Mouse (Mus musculus) urinary bladder, postnatal 25 days (tissue): Measurements from ENCODE around the gene Rasal2.

Source experiments
- DNase-seq: peaks from one replicate; pipeline ENCODE4 v3.0.0; 2022; ENCODE audit warnings: low spot score

Rasal2 gene

DNA sequence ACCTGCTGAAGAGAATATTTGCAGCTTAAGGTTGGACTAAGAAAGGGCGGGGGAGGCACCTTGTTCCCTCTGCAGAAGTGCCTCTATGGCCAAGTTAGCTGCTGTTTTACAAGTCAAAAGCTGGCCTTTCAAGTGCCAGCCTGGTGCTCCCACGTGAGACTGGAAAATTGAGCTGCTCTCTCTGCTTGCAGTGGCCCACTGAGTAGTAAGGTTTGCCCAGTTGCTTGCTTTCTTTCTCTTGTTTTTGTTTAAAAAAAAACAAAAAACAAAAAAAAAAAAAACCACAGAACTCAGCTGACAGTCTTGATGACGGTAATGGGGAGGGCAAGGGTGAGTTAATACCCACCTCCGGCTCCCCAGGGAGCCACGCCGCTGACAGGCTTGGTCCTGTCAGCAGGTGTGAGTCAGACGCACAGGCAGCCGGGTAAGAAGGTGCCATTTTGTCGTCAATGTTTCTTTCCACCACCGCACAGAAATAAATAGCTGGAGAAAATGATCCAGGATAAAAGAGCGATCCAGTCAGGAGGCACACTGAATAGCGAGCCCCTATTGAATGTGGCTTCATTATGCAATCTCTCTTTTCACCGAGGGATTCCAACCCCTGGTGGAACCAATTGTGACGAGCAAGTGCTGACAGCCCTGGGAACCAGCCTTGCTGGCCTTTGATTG, 27.7 kb upstream of the Rasal2 start:
- DNase-seq = no peak

DNA sequence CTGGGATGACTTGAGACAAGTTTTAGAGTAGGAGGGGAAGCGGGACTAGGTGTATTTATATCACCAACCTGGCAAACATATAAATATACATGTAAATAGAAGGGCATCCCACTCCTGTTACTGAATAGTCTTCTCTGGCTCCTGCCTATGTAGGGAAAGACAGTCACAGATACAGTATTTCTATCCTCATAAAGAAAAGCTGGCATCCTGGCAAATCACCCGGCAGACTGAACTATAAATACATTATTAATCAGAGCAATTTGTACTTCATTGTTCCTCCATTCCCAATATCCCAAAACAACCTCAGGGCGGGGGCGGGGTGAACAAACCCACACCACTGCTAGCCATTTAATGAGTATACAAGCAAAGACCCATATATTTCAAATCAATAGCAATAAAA, 26.7 kb upstream of the Rasal2 start:
- DNase-seq = no peak

DNA sequence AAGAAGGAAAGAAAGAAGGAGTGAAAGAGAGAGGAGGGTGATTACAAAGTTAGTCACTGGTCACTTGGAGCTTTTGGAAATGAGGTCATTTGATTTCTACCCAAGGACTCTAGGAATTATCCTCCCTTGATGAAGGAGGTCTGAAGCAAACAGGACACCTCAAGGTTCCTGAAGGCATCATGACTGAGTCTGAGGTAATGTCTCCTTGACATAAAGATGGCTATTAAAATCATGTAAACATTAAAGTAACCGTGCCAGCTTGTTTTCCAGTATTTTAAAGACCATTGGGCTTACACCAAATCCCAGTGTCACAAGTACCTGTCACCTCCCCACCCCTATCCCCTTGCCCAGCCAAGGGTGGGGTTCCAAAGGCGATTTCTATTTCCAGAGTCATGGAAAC, 25.9 kb upstream of the Rasal2 start:
- no peak for DNase-seq

DNA sequence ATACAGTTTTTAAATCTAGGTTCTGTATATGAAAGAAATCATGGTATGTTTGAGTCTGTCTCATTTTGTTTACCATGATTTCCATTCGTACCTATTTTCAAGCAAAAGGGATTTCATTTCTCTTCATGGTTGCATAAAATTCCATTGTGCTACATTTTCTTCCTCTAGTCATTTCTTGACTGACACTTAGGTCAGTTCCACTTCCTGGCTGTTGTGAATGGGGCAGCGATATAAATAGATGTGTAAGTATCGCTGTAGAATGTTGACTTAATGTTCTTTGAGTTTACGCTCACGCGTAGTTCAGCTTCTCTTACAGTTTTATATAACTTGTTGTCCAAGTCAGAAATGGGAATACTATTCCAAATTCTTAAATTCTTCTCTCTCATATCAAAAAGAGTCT, 23.5 kb upstream of the Rasal2 start:
- DNase-seq = no peak

- DNase-seq = no peak
These were observed 22.0 kb upstream of the Rasal2 start for GRCm38 (mm10) chr1:157434404-157434803.

DNA sequence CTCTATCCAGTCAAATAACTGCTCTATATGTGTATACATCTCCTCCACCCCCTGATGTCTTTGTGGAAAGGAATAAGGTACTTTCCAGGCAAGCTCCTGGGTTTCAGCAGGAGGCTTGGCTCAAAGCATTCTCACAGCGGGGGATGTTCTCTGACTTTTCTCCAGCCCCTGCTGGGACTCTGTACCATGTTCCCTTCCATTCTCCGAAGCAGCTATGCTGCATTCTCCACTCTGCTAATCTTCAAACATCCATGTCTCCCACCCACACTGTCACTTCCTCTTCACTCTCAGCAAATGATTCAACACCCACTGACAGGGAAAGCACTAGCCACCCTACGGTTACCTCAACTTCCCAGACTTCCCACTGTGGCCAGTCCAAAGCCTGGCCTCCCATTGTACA, 20.9 kb upstream of the Rasal2 start:
- no peak for DNase-seq

DNA sequence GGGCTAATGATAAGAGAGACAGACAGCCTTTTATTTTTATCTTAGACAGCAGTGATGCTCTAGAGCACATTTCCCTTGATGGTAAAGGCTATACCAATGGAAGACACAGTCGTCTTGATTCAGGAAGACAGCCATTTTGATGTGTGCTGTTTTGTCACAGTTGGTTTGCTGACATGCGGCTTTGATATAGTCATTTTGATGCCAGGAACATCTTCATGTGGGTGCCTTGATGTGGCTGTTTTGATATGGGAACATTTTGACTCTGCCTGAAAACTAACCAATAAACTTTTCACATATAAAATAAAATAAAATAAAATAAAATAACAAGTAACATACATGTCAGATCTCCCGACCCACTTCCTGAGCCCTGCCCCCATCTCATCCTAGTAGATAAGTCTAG, 16.0 kb upstream of the Rasal2 start:
- no peak for DNase-seq

GRCm38 (mm10) chr1:157427604-157428003, 15.2 kb upstream of the Rasal2 start:
- no peak for DNase-seq

DNA sequence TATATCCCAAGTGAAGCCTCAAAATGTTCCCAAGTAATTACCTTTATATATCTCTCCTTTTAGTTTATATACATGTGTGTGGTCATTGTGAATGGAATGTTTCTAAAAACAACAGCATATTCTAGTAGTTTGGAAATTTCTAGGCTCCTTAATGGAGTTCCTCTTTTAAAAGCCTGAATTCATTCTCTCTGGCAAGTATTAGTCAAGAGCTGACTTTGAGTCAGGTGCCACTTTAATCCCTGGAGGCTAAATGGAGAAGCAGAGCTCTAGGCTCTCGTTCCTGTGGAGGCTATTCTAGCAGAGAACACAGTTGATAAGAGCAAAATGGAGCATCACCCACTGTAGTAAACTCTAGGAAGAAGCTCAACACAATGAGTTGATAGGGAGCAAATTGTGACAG, 14.5 kb upstream of the Rasal2 start:
- no peak for DNase-seq

- DNase-seq = no peak
These were observed 13.5 kb upstream of the Rasal2 start for GRCm38 (mm10) chr1:157425741-157426427.

- DNase-seq = no peak
These were observed 5.5 kb upstream of the Rasal2 start for GRCm38 (mm10) chr1:157417861-157418260.

DNA sequence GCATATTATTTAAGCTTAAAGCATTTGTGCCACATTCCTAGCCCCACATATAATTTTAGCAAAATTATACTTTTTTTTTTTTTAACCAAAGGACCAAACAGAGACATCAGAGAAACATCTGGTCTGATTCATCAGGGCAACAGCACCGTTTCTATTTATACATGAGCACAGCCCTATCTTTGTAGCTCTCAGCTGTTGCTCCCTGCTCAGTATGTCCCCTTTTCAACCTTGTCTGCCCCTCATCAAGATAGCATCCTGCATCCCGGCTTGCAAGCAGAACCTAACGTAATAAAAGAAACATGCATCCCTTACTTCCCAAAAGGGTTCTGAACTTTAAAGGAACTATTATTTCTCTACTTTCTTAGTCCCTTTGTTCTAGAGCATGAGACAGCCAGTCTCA, 5.0 kb upstream of the Rasal2 start:
- no peak for DNase-seq

GRCm38 (mm10) chr1:157416628-157417027, 4.2 kb upstream of the Rasal2 start:
- DNase-seq = no peak

GRCm38 (mm10) chr1:157415771-157416170, 3.4 kb upstream of the Rasal2 start:
- no peak for DNase-seq

DNA sequence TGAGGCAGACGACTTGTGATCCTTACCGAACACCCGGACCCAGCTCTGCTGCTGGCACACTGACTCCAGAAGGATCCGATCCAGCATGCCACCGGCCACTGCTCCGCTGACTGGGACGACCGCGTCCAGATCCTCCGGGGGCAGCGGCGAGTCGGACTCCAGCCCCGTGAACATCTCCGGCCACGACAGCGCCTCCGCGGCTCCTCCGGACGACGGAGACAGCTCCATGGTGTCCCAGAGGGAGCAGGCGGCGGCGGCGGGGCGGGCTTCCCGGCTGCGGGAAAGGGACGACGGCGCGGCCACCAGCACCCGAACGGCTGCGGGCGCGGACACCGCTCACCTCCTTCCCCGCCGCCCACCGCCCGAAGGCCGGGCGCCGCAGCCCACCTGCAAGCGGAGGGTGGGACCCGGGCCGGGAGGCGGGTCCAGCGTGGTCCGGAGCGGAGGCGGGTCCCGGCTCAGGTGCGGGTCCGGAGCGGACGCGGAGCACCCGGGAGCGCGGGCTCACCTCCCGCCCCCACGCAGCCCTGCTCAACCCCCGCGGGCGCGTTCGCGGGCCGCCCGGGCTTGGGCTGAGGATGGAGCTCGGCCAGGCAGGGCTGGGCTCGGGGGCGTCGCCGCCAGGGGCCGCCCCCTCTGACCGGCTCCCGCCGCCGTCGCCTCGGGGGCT, 549 bp downstream of the Rasal2 start:
- peak; percentile 54 for DNase-seq

GRCm38 (mm10) chr1:157411341-157411710, 1.1 kb downstream of the Rasal2 start:
- DNase-seq = no peak

- DNase-seq = no peak
These were observed 1.5 kb downstream of the Rasal2 start for GRCm38 (mm10) chr1:157410937-157411336.

GRCm38 (mm10) chr1:157409648-157410047, 2.7 kb downstream of the Rasal2 start:
- no peak for DNase-seq

- no peak for DNase-seq
These were observed 24.4 kb downstream of the Rasal2 start for GRCm38 (mm10) chr1:157388027-157388426.

DNA sequence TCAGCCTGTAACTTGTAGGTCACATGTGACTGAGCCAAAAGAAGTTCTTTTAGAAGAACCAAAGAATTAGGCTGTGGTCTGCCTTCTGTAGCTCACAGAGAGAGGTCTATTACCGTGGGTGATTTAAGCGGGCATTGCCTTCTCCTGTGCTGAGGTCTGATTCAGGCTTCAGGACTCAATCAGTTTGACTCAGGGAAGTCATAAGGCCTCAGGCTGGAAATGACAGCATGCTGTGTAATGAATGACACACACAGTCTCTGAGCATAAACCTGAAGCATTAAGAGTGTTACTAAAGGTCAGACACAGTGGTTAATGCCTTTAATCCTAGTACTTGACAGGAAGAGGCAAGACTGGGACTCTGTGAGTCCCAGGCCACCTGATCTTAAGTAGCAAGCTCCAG, 31.7 kb downstream of the Rasal2 start:
- no peak for DNase-seq

DNA sequence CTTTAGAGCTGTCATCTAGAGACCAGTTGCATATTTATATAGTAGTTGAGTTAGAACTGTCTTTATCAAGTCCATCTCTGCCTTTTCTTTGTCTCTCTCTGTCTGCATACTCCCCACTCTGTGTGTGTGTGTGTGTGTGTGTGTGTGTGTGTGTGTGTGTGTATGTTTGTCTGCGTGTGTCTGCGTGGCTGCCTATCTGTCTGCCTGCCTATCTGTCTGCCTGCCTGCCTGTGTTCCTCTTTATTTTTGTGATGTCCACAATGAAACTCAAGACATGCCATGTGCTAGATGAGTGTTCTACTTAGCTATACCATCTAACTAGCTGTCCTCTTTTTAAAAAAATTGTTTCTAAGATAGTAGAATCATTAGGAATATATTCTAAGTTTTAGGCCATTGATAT, 42.0 kb downstream of the Rasal2 start:
- no peak for DNase-seq

GRCm38 (mm10) chr1:157368316-157368715, 44.1 kb downstream of the Rasal2 start:
- DNase-seq = no peak

DNA sequence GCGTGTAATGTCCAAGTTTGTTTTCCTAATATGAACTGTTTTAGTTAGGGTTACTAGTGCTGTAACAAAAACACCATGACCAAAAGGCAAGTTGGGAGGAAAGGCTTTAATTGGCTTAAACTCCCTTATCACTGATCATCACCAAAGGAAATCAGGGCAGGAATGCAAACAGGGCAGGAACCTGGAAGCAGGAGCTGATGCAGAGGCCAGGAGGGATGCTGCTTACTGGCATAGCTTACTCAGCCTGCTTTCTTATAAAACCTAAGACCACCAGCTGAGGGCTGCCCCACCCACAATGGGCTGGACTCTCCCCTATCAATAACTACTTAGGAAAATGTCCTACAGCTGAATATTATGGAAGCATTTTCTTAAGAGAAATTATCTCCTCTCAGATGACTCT, 65.7 kb downstream of the Rasal2 start:
- no peak for DNase-seq

DNA sequence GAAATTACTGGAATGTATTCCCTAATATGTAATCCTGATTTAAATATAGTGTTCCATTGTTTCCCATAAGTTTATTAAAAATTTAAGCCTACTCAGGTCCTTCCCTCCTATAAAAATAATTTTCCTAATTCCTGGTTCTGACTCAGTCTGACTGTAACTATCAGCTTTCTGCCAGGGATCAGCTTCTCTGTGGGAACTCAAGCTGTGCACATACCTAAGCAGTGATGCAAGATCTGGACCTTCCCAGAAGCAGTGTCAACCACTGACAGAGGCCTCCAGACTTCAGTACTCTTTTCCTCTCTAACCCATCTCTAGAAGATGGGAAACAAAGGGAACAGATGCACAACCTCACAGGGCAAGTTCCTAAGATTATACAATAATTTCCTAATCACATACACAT, 68.9 kb downstream of the Rasal2 start:
- DNase-seq = no peak
